Mouse (Mus musculus): Measurements from ENCODE around the gene 1700037H04Rik.

DNA sequence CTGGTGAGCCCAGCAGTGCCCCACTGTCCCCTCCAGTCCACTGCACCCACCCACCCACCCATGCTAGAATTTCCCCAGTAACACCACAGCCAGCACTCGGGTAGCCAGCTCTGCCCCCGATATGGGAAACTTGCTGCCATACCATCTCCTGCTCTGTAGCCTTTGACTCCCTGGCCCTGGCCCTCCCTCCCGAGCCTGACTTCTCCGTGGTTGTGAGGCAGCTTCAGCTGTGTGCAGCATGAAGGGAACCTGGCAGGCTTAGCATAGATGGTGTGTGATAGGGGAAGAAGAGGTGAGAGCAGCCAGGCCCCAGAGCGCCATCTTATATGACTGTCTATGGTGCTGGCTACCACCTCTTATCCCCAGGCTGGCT is 19.4 kb downstream of the 1700037H04Rik start:
- TF ChIP-seq CTCF (IDR thresholded peaks at IDR 0.05) (no peak), POLR2A (IDR thresholded peaks at IDR 0.05; ENCODE audit: insufficient read depth, low read depth, low read length) (0 out of 2 replicates have a peak, but pooled peaks have one; percentile 3)

All from heart, adult 2 months (tissue).